Mouse (Mus musculus) kidney, adult 2 months (tissue): ENCODE measurements around the gene Ccdc85c.

Experiments used
- CTCF ChIP-seq: fragments of 200-500 bp; conservative IDR thresholded peaks from 2 replicates; pipeline ENCODE4 v1.5.1; 2011; ENCODE audit warnings: low read depth, mild to moderate bottlenecking, control low read depth, low read length, moderate library complexity, mixed read lengths; ENCODE audit not compliant: insufficient read depth, insufficient read length
- POLR2A ChIP-seq: fragments of 200-500 bp; IDR thresholded peaks from one replicate; pipeline ENCODE4 v1.6.1; 2011; ENCODE audit warnings: low read depth, low read length, control low read depth

DNA sequence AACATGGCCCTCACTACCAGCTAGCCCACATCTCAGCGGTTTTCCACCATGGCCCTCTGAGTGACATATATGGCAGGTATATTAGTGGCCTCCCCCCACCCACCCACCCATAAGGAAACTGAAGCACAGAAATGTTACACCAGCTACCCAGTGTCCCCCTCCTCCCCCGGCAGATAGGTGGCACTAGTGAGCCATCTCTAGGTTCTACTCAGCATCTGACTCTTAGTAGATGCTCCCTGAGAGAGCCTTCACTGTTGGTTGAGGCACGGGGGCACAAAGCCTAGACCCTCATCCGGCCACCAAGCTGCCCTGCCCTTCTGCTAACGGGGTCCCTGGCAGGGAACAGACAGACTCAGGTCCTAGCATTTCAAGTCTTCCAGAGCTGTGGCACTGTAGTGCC lies 57.7 kb downstream of the Ccdc85c start:
- TF ChIP-seq CTCF (peak; percentile 76), POLR2A (no peak)
